Mouse (Mus musculus) megakaryocyte, embryonic 14.5 days (primary cell): ENCODE results near the gene Kank4.

ENCODE experiments used
- FLI1 ChIP-seq: IDR thresholded peaks from 2 replicates; pipeline ENCODE4 v1.6.1; 2012; ENCODE audit warnings: low read length, inconsistent platforms, mixed read lengths
- GATA1 ChIP-seq: IDR thresholded peaks from 3 replicates; pipeline ENCODE4 v1.6.1; 2012; ENCODE audit warnings: mixed read lengths, low read length, inconsistent platforms, borderline replicate concordance

- no peak for TF ChIP-seq GATA1
- TF ChIP-seq FLI1, result no peak
These were observed 28.4 kb upstream of the Kank4 start for GRCm38 (mm10) chr4:98845687-98846125.
